Mouse (Mus musculus) liver, adult 2 months (tissue): ENCODE data around the gene C1ql4. TPM values are rescaled to one million over a fixed set of nuclear protein-coding genes. Genes with fewer than 3 reads are reported as not detected.

ENCODE experiments used
- DNase-seq: peaks from one replicate; pipeline ENCODE4 v3.0.0-alpha.2; 2011; ENCODE audit warnings: low read depth, low spot score; ENCODE audit errors: extremely low read depth
- H3K27ac ChIP-seq: fragments of 200-500 bp; replicated peaks from 2 replicates; pipeline ENCODE4 v1.5.1; 2012; ENCODE audit warnings: low read depth, mild to moderate bottlenecking, control low read depth, inconsistent platforms, low read length; ENCODE audit not compliant: insufficient read depth
- H3K27me3 ChIP-seq: fragments of 200-500 bp; 2 replicates; pipeline ENCODE4 v1.6.1; 2012; ENCODE audit warnings: mild to moderate bottlenecking, moderate library complexity, low read length, inconsistent platforms; ENCODE audit not compliant: control insufficient read depth, insufficient read depth
- H3K36me3 ChIP-seq: fragments of 200-500 bp; 2 replicates; pipeline ENCODE4 v1.6.1; 2012; ENCODE audit warnings: low read length, inconsistent platforms; ENCODE audit not compliant: control insufficient read depth, insufficient read depth
- H3K4me1 ChIP-seq: fragments of 200-500 bp; 2 replicates; pipeline ENCODE4 v1.6.1; 2011; ENCODE audit warnings: low read length; ENCODE audit not compliant: control insufficient read depth, insufficient read depth
- H3K4me3 ChIP-seq: fragments of 200-500 bp; 2 replicates; pipeline ENCODE4 v1.5.1; 2011; ENCODE audit warnings: low read depth, mild to moderate bottlenecking, control low read depth, low read length, moderate library complexity; ENCODE audit not compliant: insufficient read depth
- H3K79me2 ChIP-seq: fragments of 200-500 bp; 2 replicates; pipeline ENCODE4 v1.6.1; 2012; ENCODE audit warnings: inconsistent platforms, mild to moderate bottlenecking, low read length, moderate library complexity; ENCODE audit not compliant: control insufficient read depth, insufficient read depth
- H3K9ac ChIP-seq: fragments of 200-500 bp; 2 replicates; pipeline ENCODE4 v1.6.1; 2012; ENCODE audit warnings: low read depth, mild to moderate bottlenecking, control low read depth, inconsistent platforms, low read length
- CTCF ChIP-seq: fragments of 200-500 bp; IDR thresholded peaks from 2 replicates; pipeline ENCODE4 v1.5.1; 2011; ENCODE audit warnings: low read depth, low read length, control low read depth
- POLR2A ChIP-seq: fragments of 200-500 bp; IDR thresholded peaks from 2 replicates; pipeline ENCODE4 v1.6.1; 2011; ENCODE audit warnings: low read length, control low read depth; ENCODE audit not compliant: insufficient read depth; ENCODE audit errors: extremely low read depth
- WGBS: fragments of 180-500 bp; shearing (Covaris S2); methylation state at CpG from one replicate; pipeline ENCODE4 v1.1.7; 2018; 5-methylcytosine and 5-hydroxymethylcytosine counted together
- polyA plus RNA-seq: library from polyadenylated mRNA; depleted of rRNA; stranded (reverse); fragments of >200 nt; gene quantifications from 2 replicates; pipeline ENCODE4 v1.2.3, GENCODE M21; 2012
- total RNA-seq: library from RNA; depleted of rRNA; stranded (reverse); fragments of >200 nt; gene quantifications from 2 replicates; pipeline ENCODE4 v1.2.3, GENCODE M21; 2014

Gene C1ql4
- total and polyA plus RNA-seq, 2 experiments: 0.11 TPM; not detected in 1

DNA sequence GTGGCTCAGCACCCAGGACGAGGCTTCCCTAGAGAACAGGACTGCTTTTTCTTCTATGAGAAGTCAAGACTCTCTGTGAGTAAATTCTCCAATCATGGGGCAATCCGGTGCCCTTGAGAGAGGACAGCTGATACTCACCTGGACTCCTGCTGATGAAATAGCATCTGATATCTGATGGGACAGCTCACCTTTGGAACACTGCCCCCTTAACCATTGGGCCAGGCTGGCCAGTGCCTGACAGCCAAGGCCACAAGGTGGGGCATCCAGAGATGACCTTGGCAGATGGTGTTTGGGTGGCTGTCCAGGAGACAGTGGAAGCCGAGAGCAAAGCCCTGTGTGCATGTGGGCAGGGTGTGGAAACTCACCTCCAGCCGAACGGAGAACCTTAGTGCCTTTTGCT is 45.3 kb downstream of the C1ql4 start:
- H3K9ac ChIP-seq: no peak overlapping the region
- no peaks in the 10 kb centered on the region; the same call in 1 of the 2 replicates for H3K36me3 ChIP-seq
- 27% methylated on average over 5 of the region's 5 CpGs for WGBS
- no peak overlapping the region for H3K4me3 ChIP-seq
- TF ChIP-seq CTCF (no peak), POLR2A (no peak)
- no peaks in the 10 kb centered on the region for H3K79me2 ChIP-seq
- no peaks in the 10 kb centered on the region for H3K27me3 ChIP-seq
- peaks cover 35% of the 10 kb centered on the region for H3K4me1 ChIP-seq
- H3K27ac ChIP-seq: peak overlapping the region; percentile 43
- peak; percentile 98 for DNase-seq

DNA sequence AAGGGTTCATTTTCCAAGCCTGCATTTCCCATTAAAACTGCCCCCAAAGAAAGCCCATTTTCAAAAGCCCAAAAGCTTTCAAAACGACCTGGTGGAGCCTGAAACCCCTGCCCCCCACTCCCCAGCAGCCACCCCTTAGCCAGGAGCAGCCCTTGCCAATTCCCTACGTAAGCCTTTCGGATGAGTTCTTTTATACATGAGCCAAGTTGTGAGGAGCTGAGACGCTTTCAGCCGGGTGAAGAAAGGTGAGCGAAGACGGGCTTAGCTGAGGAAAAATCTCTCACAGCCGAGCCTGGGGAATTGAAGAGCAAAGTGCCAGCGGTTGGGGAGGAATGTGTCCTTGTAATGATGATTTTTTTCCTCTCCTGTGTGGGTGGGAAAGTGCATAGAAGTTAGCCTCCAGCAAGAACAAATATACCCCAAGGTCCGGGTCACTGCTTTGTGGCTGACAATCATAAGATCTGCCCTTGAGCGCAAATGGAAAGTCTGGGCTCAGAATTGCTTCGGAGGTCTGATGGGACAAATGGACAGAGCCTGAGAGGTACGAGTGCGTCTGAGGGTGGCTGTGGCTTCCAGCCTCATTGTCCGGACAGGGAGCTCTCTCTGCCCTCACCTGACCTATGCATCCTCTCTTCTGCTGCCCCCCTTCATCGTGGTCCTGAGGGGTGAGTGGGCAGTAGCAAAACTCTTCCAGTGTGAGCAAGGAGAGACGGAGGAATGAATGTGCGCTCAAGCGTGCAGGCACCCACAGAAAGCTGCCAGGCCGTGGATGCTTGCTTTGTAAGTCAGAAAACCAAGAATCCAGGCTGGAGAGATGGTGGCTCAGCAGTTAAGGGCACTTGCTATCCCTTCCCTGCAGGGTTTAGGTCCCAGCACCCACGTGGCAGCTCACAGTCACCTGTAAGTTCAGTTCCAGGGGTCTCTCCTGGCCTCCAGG is 46.4 kb downstream of the C1ql4 start:
- Histone ChIP-seq H3K27ac (no peak overlapping the region), H3K27me3 (no peaks in the 10 kb centered on the region), H3K9ac (peak overlapping the region; percentile 19; the same call in 1 of the 2 replicates), H3K79me2 (no peaks in the 10 kb centered on the region), H3K4me3 (no peak overlapping the region), H3K4me1 (peaks cover 37% of the 10 kb centered on the region), H3K36me3 (peaks cover 2% of the 10 kb centered on the region; the same call in 1 of the 2 replicates)
- peak; percentile 49 for DNase-seq
- TF ChIP-seq CTCF: no peak
- no peak for TF ChIP-seq POLR2A
- WGBS: 26% methylated on average over 21 of the region's 21 CpGs

DNA sequence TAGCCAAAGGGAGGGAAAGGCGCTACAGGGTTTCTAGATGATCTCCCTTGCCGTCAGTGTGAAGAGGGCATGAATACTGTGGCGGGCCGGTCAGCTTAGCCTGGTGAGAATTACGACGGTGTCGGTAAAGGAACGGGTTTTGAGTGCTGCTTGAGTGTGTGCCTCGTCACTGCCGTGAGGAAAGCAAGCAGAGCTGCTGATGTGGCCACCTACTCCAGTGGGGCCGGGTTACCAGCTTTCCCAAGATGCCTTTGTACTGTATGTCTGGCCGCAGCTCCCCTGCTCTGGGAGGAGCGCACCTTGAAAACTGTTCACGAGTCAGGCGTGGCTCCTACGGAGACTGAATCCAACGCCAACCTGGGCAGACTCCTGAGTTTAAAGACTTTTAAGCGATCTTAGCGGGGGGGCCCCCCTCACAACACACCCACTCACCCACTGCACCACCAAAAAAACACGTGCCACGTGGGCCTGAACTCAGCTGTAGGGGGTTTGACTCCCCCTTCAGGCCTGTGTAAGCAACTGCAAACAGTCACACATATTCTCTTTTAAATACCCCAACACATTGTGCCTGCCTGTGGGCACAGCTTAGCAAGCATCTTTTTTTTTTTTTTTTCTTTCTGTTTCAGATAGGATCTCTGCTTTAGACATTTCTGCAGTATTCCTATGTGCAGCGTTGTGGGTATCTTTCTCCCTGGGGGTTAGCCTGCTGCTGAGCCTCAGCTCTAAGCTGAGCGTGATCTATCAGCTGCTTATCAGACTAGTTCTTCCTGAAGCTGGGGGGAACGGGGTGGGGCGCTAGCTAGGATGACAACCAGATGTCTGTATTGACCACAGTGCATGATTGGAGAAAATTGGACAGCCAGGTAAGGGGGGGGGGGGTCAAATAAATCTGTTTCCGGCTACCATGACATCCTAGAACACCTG is 47.4 kb downstream of the C1ql4 start:
- TF ChIP-seq POLR2A: no peak
- TF ChIP-seq CTCF: peak; percentile 29
- no peak for DNase-seq
- Histone ChIP-seq H3K4me1 (peaks cover 39% of the 10 kb centered on the region), H3K9ac (no peak overlapping the region), H3K79me2 (no peaks in the 10 kb centered on the region), H3K4me3 (no peak overlapping the region), H3K36me3 (peaks cover 5% of the 10 kb centered on the region; the same call in 1 of the 2 replicates), H3K27me3 (no peaks in the 10 kb centered on the region), H3K27ac (no peak overlapping the region)
- WGBS: 77% methylated on average over 26 of the region's 26 CpGs

DNA sequence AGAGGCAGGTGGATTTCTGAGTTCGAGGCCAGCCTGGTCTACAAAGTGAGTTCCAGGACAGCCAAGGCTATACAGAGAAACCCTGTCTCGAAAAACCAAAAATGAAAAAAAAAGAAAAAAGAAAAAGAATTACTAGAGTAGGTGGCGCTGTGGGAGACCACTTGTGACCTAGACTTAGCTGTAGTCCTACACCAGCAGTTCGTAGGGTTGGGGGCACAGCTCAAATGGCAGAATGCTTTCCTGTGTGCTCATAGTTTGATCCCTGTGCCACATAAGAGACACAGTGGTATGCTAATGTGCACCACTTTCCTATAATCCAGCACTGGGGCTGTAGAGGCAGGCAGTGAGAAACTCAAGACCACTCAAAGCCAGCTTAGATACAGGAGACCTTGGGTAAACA is 48.3 kb downstream of the C1ql4 start:
- H3K4me3 ChIP-seq: no peak overlapping the region
- H3K9ac ChIP-seq: no peak overlapping the region
- WGBS: 88% methylated on average over 4 of the region's 4 CpGs
- peaks cover 14% of the 10 kb centered on the region for H3K36me3 ChIP-seq
- no peak for DNase-seq
- no peak overlapping the region for H3K27ac ChIP-seq
- TF ChIP-seq CTCF (no peak), POLR2A (no peak)
- peaks cover 39% of the 10 kb centered on the region for H3K4me1 ChIP-seq
- H3K79me2 ChIP-seq: no peaks in the 10 kb centered on the region
- no peaks in the 10 kb centered on the region for H3K27me3 ChIP-seq

DNA sequence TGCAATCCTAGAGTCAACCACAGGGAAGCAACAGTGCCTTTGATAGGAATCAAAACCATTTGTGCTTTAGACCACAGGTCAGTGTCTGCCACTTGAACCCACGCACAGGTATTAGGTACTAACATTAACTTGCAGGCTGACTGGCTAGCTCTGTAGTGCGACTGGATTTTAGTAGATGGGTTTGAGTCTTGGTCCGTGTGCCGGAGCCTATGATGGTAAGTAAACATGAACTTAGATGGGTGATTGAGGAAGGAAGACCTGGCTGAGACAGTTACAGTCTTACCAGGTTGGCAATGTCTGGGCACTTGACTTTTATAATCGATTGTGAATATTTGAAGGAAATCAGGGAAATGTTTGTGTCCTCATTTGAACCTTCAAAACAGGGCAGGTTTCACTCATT is 48.8 kb downstream of the C1ql4 start:
- TF ChIP-seq CTCF: no peak
- no peak for TF ChIP-seq POLR2A
- Histone ChIP-seq H3K4me3 (no peak overlapping the region), H3K79me2 (no peaks in the 10 kb centered on the region), H3K4me1 (peaks cover 40% of the 10 kb centered on the region), H3K27ac (no peak overlapping the region), H3K36me3 (peaks cover 14% of the 10 kb centered on the region), H3K27me3 (no peaks in the 10 kb centered on the region), H3K9ac (no peak overlapping the region)
- no peak for DNase-seq
- 73% methylated on average over 5 of the region's 5 CpGs for WGBS
